Mouse (Mus musculus) ovary, adult 18-20 months (tissue): ENCODE measurements around the gene Grm8.

Source experiments
- DNase-seq: peaks from one replicate; pipeline ENCODE4 v3.0.0; 2022; ENCODE audit warnings: low spot score, mixed read lengths

The Grm8 gene

GRCm38 (mm10) chr6:27645054-27645453, 489.9 kb downstream of the Grm8 start:
- DNase-seq, result no peak

- no peak for DNase-seq
Measured at GRCm38 (mm10) chr6:27635898-27636297, 499.1 kb downstream of the Grm8 start.

DNA sequence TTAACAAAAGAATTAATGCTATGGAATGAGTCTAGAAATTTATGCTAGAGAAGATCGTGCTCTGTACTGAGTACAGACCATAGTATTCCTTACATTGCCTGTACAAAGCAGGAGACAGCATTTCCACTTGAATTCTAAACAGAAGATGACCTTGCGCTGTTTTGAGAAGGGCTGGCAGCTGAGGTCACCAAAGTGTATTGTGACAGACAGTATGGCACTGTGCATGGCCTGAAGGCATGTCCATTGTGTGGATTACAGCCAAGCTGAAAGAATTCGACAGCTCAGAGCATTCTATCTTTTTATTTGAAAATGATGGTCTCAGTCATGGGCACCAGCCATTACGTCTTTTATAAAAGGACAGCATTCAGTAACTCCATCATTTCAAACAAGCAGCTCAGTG, 517.5 kb downstream of the Grm8 start:
- DNase-seq, result no peak

DNA sequence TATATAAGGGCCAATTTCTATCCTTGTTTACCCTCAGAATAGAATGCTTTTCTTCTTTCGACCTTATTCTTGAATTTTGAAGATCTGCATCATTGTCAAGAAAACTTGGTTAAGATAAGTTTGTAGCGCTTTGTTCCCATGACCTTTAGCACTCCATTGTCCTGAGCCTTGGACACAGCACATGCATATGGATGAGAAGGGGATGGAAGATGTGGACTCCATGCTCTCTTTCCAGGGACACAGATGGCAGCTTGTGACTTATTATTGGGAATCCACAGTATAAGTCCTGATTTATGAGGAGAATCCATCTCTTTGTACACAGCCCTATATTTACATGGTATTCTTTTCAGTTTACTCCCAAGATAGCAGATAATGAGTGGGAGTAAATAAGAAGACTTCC, 554.5 kb downstream of the Grm8 start:
- no peak for DNase-seq

GRCm38 (mm10) chr6:27545516-27545915, 589.5 kb downstream of the Grm8 start:
- no peak for DNase-seq

- DNase-seq, result no peak
Measured at GRCm38 (mm10) chr6:27517620-27518019, 617.4 kb downstream of the Grm8 start.

GRCm38 (mm10) chr6:27460998-27461397, 674.0 kb downstream of the Grm8 start:
- no peak for DNase-seq

GRCm38 (mm10) chr6:27408473-27408872, 726.5 kb downstream of the Grm8 start:
- DNase-seq, result no peak

DNA sequence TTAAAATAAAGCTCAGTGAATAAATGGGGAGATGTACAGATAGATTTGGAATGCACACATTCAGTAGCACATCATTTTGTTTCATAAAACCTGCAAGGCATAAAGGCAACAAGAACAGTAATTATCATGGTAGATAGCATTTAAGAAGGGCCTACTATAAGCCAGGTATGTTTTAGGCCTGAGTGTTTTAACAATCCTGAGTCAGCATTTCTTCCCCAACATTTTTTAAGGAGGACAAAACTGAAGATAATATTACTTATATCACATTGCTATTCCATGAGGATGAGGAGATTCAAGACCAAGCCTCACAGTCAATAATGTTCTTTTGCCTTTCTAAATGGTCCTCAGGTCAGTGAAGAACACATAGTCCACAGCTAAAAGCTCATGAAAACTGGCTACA, 762.6 kb downstream of the Grm8 start:
- no peak for DNase-seq

DNA sequence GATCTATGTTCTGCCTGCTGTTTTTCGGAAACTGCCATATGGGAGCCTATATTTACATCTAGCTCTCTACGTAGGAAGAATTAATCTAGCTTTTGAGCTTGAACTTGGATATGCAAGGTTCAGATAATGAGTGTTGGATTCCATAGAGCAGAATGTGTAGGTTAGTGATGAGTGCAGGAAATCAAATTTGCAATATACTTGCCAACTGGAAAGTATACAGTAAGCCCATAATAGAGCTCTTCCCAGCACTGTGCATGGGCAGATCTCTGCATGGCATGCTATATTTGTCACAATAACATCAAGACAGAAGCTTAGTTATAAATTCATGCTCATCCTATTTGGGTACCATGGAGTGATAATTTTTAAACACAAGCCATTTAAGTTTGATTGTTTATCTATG, 763.9 kb downstream of the Grm8 start:
- no peak for DNase-seq

DNA sequence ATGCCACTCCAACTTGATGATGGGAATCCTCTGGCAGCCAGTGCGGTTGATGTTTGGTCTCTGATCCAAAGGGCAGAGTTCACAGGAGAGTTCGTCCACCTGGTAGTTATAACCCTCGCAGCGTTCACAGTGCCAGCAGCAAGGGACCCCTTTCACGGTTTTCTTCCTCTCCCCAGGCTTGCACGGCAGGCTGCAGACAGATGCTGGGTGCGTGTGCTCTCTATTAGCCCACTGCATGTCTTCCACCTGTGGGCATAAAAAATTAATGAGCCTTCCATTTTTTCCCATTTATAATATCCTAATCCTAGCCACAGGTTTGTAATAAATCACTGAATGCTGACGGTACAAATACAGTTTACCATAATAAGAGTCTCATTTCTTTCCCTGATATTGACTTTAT, 771.2 kb downstream of the Grm8 start:
- no peak for DNase-seq

- DNase-seq, result no peak
Measured at GRCm38 (mm10) chr6:27360440-27360839, 774.5 kb downstream of the Grm8 start.

GRCm38 (mm10) chr6:27351147-27351546, 783.8 kb downstream of the Grm8 start:
- no peak for DNase-seq

- DNase-seq, result no peak
Measured at GRCm38 (mm10) chr6:27348272-27348671, 786.7 kb downstream of the Grm8 start.

DNA sequence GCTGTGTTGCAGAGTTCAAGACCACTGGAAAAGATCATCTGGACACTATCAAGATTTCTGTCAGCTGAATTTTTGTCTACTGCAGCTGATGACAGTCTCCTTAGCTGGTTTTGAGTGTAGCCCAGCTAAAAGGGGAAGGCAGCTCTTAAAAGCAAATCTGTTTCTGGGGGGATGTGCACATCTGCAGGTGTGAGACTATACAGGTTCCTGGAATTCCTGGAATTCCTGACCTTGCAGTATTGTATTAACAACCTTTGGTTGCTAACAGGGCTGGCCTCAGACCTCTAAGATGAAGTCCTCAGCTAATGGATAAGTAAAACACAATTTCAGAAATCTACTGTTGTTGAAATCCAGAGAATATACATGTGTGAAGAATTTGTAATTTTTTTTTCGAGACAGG, 788.7 kb downstream of the Grm8 start:
- no peak for DNase-seq

GRCm38 (mm10) chr6:27340131-27340530, 794.8 kb downstream of the Grm8 start:
- DNase-seq, result no peak

GRCm38 (mm10) chr6:27318575-27318974, 816.4 kb downstream of the Grm8 start:
- DNase-seq, result no peak

DNA sequence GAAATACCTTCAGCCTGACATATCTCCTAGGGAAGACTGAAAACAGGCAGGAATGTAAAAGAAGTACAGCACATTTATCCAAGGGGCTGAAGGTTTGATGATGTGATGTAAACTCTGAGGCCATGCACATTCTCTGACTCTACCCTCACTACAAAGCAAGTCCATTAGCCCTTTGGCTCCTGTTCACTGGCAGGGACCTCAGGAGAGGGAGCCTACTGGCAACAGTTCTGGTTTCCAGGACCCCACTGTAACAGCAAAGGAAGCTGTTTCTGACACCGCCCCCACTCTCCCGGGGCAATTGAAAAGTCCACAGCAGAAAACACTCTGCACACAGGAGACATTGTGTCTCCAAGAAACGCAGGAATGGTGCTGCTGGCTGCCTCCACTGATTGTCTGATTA, 817.6 kb downstream of the Grm8 start:
- DNase-seq, result no peak

- no peak for DNase-seq
Measured at GRCm38 (mm10) chr6:27316018-27316417, 819.0 kb downstream of the Grm8 start.

DNA sequence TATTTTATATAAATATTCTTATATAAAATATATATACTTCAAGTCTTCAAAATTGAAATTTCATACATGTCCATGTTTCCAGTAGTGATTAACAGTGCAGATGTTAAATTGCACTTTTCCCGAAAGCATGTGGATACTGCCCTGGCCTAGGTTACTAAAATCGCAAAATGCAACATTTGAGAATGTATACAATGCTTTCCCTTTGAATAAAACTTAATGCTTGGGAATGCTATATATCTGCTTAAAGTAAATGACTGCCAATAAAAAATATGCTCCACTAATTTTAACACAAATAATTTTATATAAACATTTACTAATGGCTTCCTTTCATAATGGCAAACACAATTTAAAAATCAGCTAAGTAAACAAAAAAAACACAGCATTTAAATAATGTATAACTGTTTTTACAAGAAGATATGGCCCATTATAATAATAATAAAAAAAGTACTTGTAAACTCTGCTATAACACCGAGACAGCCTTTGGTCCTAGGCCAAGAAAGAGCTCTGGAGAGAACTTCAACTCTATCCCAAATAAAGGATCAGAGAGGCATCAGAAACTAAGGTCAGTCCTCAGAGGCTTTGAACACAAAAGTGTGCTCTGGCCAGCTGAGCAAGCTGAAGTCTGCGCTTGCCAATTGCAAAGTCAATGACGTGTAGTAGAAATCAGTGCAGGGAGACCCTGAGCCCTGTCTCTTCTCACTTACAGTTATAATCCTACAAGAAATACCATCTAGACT, 820.5 kb downstream of the Grm8 start:
- no peak for DNase-seq

DNA sequence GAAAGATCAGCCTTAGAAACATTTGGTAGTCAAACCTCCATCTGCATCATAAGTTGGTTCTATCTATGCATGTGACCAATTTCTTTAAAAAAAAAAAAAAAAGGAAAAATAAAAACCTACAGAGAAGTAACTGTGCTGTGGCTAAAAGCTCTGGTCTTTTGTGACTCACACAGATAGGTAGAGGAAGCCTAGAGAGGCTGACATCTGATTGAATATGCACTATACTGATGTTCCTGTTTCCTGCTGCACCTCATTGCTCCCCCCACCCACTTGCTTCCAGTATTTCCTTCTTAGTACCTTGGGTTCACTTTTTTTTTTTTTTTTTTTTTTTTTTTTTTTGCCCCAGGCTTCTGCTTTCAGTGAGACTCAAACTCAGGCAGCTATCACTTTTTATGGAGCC, 824.6 kb downstream of the Grm8 start:
- DNase-seq, result no peak

GRCm38 (mm10) chr6:27305351-27305750, 829.6 kb downstream of the Grm8 start:
- no peak for DNase-seq

DNA sequence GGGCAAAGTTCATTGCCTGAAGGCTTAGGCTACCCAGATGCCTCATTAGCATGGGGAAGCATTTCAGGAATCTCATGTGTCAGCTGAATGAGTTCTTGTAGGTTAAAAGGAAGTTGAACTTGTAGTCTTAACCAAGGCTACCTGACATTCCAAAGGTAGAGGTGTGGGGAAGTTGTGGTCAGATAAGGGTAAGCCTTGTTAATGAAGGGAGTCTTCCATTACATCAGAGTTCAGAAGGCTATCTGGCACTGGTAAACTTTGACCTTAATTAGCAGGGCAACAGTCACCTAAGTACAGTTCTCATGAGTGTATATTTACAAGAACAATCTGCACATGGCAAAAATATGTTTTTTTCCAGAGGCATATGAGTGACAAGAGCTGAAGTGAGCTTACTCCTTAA, 870.0 kb downstream of the Grm8 start:
- no peak for DNase-seq

GRCm38 (mm10) chr6:27262611-27263010, 872.4 kb downstream of the Grm8 start:
- DNase-seq, result no peak
